Mouse (Mus musculus) adrenal gland, adult 2 months (tissue): Measurements from ENCODE around the gene Gm20388. TPM values are rescaled to one million over a fixed set of nuclear protein-coding genes. Genes with fewer than 3 reads are reported as not detected.

ENCODE experiments used
- DNase-seq: peaks from one replicate; pipeline ENCODE4 v3.0.0; 2021
- polyA plus RNA-seq: library from polyadenylated mRNA; depleted of rRNA; stranded (reverse); fragments of >200 nt; gene quantifications from 2 replicates; pipeline ENCODE4 v1.2.3, GENCODE M21; 2012
- total RNA-seq, 2 experiments: library from RNA; stranded (reverse); gene quantifications; 2 replicates each; pipeline ENCODE4 v1.2.3; 2021

Gm20388 gene
- total and polyA plus RNA-seq, 3 experiments: 5.9 to 50.1 (median 9.9) TPM

GRCm38 (mm10) chr8:120261338-120262120, 350.9 kb downstream of the Gm20388 start:
- no peak for DNase-seq

- no peak for DNase-seq
Measured at GRCm38 (mm10) chr8:120263879-120264278, 353.2 kb downstream of the Gm20388 start.

GRCm38 (mm10) chr8:120264388-120264943, 353.8 kb downstream of the Gm20388 start:
- no peak for DNase-seq

- DNase-seq: peak; percentile 82
Measured at GRCm38 (mm10) chr8:120264944-120265453, 354.4 kb downstream of the Gm20388 start.

GRCm38 (mm10) chr8:120265471-120265870, 354.8 kb downstream of the Gm20388 start:
- peak; percentile 82 for DNase-seq

GRCm38 (mm10) chr8:120268541-120268980, 357.9 kb downstream of the Gm20388 start:
- no peak for DNase-seq

GRCm38 (mm10) chr8:120270449-120270848, 359.8 kb downstream of the Gm20388 start:
- peak; percentile 94 for DNase-seq

GRCm38 (mm10) chr8:120273430-120273829, 362.8 kb downstream of the Gm20388 start:
- no peak for DNase-seq

GRCm38 (mm10) chr8:120276051-120276890, 365.6 kb downstream of the Gm20388 start:
- DNase-seq: peak; percentile 98

GRCm38 (mm10) chr8:120276891-120277426, 366.3 kb downstream of the Gm20388 start:
- peak; percentile 61 for DNase-seq

- DNase-seq: no peak
Measured at GRCm38 (mm10) chr8:120278009-120278408, 367.4 kb downstream of the Gm20388 start.

- DNase-seq: no peak
Measured at GRCm38 (mm10) chr8:120279418-120279817, 368.8 kb downstream of the Gm20388 start.

- DNase-seq: peak; percentile 77
Measured at GRCm38 (mm10) chr8:120281487-120281886, 370.8 kb downstream of the Gm20388 start.

- DNase-seq: no peak
Measured at GRCm38 (mm10) chr8:120282465-120282864, 371.8 kb downstream of the Gm20388 start.

- DNase-seq: no peak
Measured at GRCm38 (mm10) chr8:120284265-120284664, 373.6 kb downstream of the Gm20388 start.

- no peak for DNase-seq
Measured at GRCm38 (mm10) chr8:120285033-120285432, 374.4 kb downstream of the Gm20388 start.

- no peak for DNase-seq
Measured at GRCm38 (mm10) chr8:120285878-120286277, 375.2 kb downstream of the Gm20388 start.

- peak; percentile 65 for DNase-seq
Measured at GRCm38 (mm10) chr8:120288122-120288908, 377.7 kb downstream of the Gm20388 start.

- no peak for DNase-seq
Measured at GRCm38 (mm10) chr8:120289191-120289590, 378.6 kb downstream of the Gm20388 start.

- DNase-seq: peak; percentile 76
Measured at GRCm38 (mm10) chr8:120289698-120290181, 379.1 kb downstream of the Gm20388 start.

- DNase-seq: no peak
Measured at GRCm38 (mm10) chr8:120290614-120291013, 380.0 kb downstream of the Gm20388 start.
